Mouse (Mus musculus): ENCODE measurements at regions not wholly inside any gene's neighbourhood (a gene's known extent, or its start where the extent isn't known, plus 50 kb on each side); places are given as distances from the start of the nearest gene placed in this dataset.

GRCm38 (mm10) chr8:50300316-50300715, 1456.6 kb upstream of the Tenm3 start:
- TF ChIP-seq CTCF (IDR thresholded peaks at IDR 0.05; ENCODE audit: low read depth, low read length) (no peak), TAL1 (conservative IDR thresholded peaks at IDR 0.05; ENCODE audit: low read depth, low read length) (no peak), GATA2 (IDR thresholded peaks at IDR 0.05; ENCODE audit: borderline replicate concordance, low read depth, low read length) (no peak)

Data from G1E (cell line).